Mouse (Mus musculus) right cerebral cortex, postnatal 14 days (tissue): Measurements from ENCODE around the gene Xpa.

ENCODE experiments used
- DNase-seq: peaks from one replicate; pipeline ENCODE4 v3.0.0; 2022

Gene Xpa

DNA sequence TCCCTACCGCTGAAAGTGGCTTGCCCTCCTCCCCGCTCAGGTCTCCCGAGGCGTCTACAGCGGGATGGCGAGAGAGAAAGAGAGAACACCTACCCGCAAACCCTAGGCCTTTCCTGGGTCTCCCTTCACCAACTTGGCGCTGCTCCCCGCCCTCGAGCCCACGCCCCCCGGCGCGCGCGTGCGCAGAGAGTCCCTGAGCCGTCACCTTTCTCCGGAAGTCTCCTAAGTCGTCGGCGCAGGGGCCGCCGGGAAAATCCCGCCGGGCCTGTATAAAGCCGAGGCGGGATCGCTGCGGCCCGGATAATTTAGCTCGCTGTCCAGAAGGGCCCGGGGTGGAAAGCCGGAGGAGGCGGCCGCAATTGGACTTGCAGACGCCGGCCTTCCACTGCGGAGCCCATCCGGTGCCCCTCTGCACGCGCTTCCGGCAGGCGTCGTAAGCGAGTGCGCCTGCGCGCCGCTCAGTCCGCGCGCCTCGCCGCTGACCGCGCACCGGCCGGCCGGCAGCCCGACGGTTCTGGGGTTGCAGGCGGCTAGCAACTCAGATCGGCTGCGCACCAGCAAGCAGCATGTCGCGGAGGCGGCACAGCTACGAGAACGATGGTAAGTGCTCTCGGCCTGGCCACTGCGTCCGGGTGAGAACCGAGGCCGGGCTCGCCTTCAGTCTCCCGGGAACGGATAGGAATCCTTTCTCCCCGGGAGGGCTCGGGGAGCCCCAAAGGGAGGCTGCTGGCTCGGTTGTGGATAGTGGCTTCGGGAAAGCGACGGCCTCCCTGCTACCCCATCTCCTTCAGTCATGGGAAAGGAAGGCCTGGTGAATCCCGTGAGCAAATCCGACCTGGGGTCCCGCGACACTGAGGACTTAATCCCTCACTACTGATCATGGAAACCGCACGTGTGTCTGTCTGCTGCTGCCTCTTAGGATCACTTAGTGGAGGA lies 57.6 kb downstream of the Xpa start, which contains the start of the genes Ncbp1 and Tstd2:
Gene Ncbp1, plus strand, starts transcription at position 327 of the 936 bp plus-strand sequence.
Gene Tstd2, minus strand, starts transcription at position 408 of the 936 bp plus-strand sequence.
- DNase-seq = peak; percentile 89

GRCm38 (mm10) chr4:46137629-46138286 lies 58.4 kb downstream of the Xpa start:
- DNase-seq = no peak

GRCm38 (mm10) chr4:46131791-46132190 lies 64.3 kb downstream of the Xpa start:
- no peak for DNase-seq

DNA sequence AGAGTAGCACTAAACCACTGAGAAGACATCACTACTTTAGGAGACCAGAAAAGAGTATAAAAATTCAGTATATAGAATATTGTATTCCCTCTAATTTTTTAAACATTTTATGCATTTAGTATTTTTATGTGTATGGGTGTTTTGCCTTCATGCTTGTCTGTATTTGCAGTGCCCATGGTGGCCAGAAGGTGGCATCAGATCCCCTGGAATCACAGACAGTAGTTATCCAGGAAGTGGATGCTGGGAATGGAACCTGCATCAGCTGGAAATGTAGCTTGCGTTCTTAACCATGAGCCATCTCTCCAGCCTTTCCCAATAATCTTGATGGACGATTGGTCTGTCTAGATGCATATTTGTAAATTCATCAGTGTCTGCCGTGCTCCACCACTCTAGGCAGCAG lies 65.9 kb downstream of the Xpa start:
- DNase-seq = peak; percentile 30

GRCm38 (mm10) chr4:46129311-46130004 lies 66.7 kb downstream of the Xpa start:
- DNase-seq = no peak

DNA sequence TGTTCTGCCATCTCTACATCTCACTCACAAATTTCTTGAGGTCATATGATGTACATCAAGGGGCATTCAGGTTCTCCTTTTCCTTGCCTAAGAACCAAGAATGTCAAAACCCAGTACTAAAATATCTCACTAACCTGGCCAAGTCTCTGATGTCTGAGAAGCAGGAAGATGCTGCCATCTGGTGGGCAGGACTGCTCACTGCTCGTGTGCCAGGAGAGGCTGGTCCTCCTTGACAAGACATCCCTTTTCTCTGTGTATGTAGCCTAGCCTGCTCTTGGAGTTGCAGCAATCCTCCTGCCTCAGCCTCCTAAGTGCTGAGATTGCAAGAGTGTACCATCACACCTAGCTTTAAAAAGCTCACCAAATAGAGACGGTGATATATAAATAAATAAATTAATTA lies 69.6 kb downstream of the Xpa start:
- DNase-seq = peak; percentile 81

- DNase-seq = no peak
Observed at GRCm38 (mm10) chr4:46123358-46123757, 72.8 kb downstream of the Xpa start.

GRCm38 (mm10) chr4:46120767-46121166 lies 75.3 kb downstream of the Xpa start:
- DNase-seq = no peak

GRCm38 (mm10) chr4:46119514-46120094 lies 76.5 kb downstream of the Xpa start:
- no peak for DNase-seq

DNA sequence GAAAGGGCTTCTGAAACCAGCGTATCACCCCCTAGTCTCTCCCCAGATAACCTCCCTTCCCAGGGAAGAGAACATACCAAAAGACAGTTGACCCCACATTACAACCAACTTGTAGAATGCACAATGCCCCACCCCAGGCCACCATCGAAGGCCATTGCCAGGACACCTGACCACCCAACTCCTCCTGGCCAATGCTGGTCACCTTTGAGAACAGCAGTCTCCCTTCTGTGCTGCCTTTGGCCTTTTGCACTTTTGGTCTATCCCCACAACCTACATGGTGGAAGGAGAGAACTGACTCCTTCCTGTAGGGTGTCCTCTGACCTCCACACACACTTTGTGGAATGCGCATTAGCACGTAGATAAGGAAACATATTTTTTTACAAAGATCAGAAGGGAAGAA lies 78.6 kb downstream of the Xpa start:
- DNase-seq = no peak

- DNase-seq = no peak
Observed at GRCm38 (mm10) chr4:46116544-46117175, 79.5 kb downstream of the Xpa start.

DNA sequence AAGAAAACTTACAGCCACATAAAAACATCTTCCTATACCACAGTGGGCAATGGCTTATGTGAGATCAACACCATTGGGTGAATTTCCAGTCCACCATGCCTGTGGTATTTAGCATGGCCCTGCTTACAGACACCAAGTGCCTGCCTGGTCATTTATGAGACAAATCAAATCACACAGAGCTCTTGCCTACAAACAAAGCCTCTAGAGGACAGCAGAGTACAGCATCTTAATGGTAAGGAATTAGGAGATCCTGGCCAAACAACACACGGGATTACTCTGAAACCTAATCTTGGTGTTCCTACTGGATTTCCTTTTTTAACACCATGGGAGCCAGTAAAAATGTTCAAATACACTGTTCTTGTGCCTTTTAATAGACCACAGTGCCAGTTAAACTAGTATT lies 80.8 kb downstream of the Xpa start:
- DNase-seq = no peak

DNA sequence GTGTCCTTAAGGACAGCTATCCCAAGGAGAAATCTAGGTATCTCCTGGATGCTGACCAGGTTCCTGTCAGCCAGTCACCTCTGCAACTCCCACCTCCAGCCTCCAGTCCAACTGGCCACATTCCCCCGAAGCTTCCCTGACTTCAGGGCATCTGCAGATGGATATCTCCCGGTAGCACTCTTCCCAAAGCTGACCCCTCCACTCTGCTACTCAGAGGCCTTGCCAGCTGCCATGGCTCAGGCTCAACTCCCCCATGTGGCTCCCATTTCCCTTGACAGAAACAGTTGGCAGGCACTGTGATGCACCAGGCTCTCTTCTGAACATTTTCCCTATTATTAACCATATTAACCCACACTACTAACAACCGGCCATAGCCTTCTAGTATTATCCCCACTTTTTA lies 84.8 kb downstream of the Xpa start:
- no peak for DNase-seq

GRCm38 (mm10) chr4:46110084-46110483 lies 86.0 kb downstream of the Xpa start:
- DNase-seq = no peak
